Mouse (Mus musculus): ENCODE results near the gene Pgm2l1. TPM values are rescaled to one million over a fixed set of nuclear protein-coding genes. Genes with fewer than 3 reads are reported as not detected.

The Pgm2l1 gene
- polyA plus RNA-seq, 1 experiment from 2014 or later, result 9.2 TPM

DNA sequence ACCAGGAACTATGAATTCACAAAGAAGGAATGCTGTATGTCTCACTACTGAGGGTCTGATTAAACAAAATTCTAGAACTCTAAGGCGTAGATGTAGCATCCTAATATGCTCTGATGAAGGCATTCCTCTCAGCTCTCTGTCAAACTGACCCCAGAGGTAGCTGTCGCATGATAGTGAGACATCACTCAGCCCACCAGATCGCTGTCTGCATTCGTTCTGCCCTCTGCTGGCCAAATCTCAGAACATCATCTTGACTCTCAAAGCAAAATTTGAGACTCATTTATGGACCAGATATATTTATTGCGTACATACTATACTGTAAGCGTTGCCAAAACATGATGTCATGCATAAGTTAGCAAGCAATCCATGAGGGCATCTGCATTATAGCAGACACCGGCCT lies 39.6 kb upstream of the Pgm2l1 start:
- no peak overlapping the region for H3K27ac ChIP-seq (ENCODE audit: low read depth, low read length)
- H3K9ac ChIP-seq (ENCODE audit: low read length), result no peak overlapping the region
- no peak overlapping the region for H3K4me3 ChIP-seq (ENCODE audit: low read depth, low read length)
- H3K27me3 ChIP-seq (replicated peaks; ENCODE audit: control insufficient read depth, insufficient read depth, low read length), result no peaks in the 10 kb centered on the region
- no peak; the same call in 1 of the 2 replicates for ATAC-seq
- no peaks in the 10 kb centered on the region for H3K36me3 ChIP-seq (ENCODE audit: control insufficient read depth, insufficient read depth, low read length)
- no peaks in the 10 kb centered on the region for H3K4me1 ChIP-seq (ENCODE audit: control insufficient read depth, insufficient read depth, low read length)
- H3K9me3 ChIP-seq (replicated peaks; ENCODE audit: control insufficient read depth, low read length), result no peaks in the 10 kb centered on the region
- 23% methylated on average over 7 of the region's 7 CpGs for WGBS
- peak; percentile 64 for DNase-seq (ENCODE audit: low spot score)
- no peak overlapping the region for H3K4me2 ChIP-seq (ENCODE audit: low read length)

DNA sequence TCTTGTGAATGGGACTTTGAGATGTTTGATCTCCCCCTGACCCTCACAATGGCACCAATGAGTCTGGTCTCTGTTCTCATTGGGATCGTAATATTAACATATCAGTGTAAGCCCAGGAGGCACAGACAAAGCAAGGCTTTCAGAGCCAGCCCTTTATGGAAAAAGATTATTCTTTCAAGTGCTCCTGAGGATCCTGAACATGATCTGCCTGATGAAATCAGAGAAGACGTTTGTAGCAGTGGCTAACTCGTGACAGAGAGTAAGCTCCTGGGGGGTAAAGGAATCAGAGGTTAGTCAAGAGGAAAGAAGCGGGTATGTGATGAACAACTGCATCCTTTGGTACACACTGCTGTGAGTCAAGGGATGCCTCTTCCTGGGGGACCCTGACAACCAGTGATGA lies 37.0 kb upstream of the Pgm2l1 start:
- no peaks in the 10 kb centered on the region for H3K36me3 ChIP-seq (ENCODE audit: control insufficient read depth, insufficient read depth, low read length)
- no peak for DNase-seq (ENCODE audit: low spot score)
- ATAC-seq, result no peak
- no peaks in the 10 kb centered on the region for H3K9me3 ChIP-seq (replicated peaks; ENCODE audit: control insufficient read depth, low read length)
- no peak overlapping the region for H3K4me3 ChIP-seq (ENCODE audit: low read depth, low read length)
- 30% methylated on average over 4 of the region's 4 CpGs for WGBS
- H3K27me3 ChIP-seq (replicated peaks; ENCODE audit: control insufficient read depth, insufficient read depth, low read length), result no peaks in the 10 kb centered on the region
- no peak overlapping the region for H3K9ac ChIP-seq (ENCODE audit: low read length)
- H3K4me2 ChIP-seq (ENCODE audit: low read length), result no peak overlapping the region
- no peaks in the 10 kb centered on the region for H3K4me1 ChIP-seq (ENCODE audit: control insufficient read depth, insufficient read depth, low read length)
- no peak overlapping the region for H3K27ac ChIP-seq (ENCODE audit: low read depth, low read length)

DNA sequence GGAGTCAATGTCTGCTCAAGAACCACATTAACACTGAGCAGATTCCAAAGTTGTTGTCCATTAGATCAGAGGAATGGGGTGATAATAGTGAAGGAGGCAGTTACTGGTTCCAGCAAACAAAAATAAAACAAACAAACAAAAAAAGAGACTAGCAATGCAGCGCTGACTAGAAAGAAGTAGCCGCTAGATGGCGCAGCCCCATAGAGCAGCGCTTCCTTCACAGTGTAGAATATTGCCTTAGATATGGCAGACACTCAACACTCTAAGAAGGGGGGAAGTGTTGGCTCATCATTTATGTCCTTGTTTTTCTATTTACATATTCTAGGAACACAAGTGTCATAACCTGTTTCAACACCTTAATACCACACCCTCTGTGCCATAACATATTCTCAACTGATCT lies 36.4 kb upstream of the Pgm2l1 start:
- ATAC-seq (0 out of 2 replicates have a peak, but pooled peaks have one; percentile 50), DNase-seq (ENCODE audit: low spot score) (peak; percentile 77)
- WGBS, result 4% methylated on average over 4 of the region's 4 CpGs
- H3K27ac ChIP-seq (ENCODE audit: low read depth, low read length), result no peak overlapping the region
- H3K9me3 ChIP-seq (replicated peaks; ENCODE audit: control insufficient read depth, low read length), result no peaks in the 10 kb centered on the region
- H3K4me1 ChIP-seq (ENCODE audit: control insufficient read depth, insufficient read depth, low read length), result no peaks in the 10 kb centered on the region
- no peak overlapping the region for H3K9ac ChIP-seq (ENCODE audit: low read length)
- H3K27me3 ChIP-seq (replicated peaks; ENCODE audit: control insufficient read depth, insufficient read depth, low read length), result no peaks in the 10 kb centered on the region
- H3K4me3 ChIP-seq (ENCODE audit: low read depth, low read length), result no peak overlapping the region
- H3K36me3 ChIP-seq (ENCODE audit: control insufficient read depth, insufficient read depth, low read length), result no peaks in the 10 kb centered on the region
- H3K4me2 ChIP-seq (ENCODE audit: low read length), result no peak overlapping the region

DNA sequence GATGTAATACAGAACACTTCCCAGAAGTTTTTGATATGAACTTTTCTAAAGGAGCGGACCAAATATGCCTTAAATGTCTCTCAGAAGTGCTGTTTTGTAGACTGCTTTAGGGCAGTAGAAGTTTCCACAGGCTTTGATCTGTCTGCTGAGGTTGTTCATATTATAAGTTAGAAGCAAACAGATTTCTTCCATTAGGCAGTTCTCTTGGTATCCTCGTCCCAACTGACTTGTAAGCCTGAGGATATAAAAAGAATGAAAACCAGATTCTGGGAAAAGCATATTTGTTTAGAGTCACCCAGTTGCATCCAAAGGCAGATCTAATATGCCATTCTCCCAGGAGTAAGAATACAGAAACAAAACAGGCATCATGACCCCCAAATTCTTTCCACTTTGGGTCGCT lies 26.0 kb upstream of the Pgm2l1 start:
- H3K27me3 ChIP-seq (replicated peaks; ENCODE audit: control insufficient read depth, insufficient read depth, low read length), result no peaks in the 10 kb centered on the region
- no peaks in the 10 kb centered on the region for H3K4me1 ChIP-seq (ENCODE audit: control insufficient read depth, insufficient read depth, low read length)
- H3K4me3 ChIP-seq (ENCODE audit: low read depth, low read length), result no peak overlapping the region
- no peaks in the 10 kb centered on the region for H3K9me3 ChIP-seq (replicated peaks; ENCODE audit: control insufficient read depth, low read length)
- no peak for ATAC-seq
- 85% methylated on average over 3 of the region's 3 CpGs for WGBS
- no peak overlapping the region for H3K4me2 ChIP-seq (ENCODE audit: low read length)
- H3K27ac ChIP-seq (ENCODE audit: low read depth, low read length), result no peak overlapping the region
- no peak overlapping the region for H3K9ac ChIP-seq (ENCODE audit: low read length)
- no peaks in the 10 kb centered on the region for H3K36me3 ChIP-seq (ENCODE audit: control insufficient read depth, insufficient read depth, low read length)
- DNase-seq (ENCODE audit: low spot score), result no peak

DNA sequence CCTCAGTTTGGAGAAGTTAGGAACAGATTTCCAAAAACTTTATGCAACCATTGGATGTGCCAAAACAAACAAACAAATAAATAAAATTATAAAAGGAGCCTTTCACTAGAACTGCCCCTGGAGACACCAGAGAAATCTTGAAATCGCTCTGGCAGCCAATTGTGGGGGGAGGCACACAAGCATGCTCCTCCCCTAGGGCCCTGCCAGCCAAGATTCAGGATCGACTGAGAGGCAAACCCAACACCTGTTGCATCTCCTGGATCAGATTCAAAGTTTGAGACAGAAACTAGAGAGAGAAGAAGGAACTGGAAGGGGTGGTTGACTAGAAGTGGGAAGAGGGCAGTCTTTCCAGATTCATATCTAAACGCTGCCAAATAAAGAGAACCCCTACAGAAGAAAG lies 23.6 kb upstream of the Pgm2l1 start:
- Histone ChIP-seq H3K9ac (ENCODE audit: low read length) (no peak overlapping the region), H3K9me3 (replicated peaks; ENCODE audit: control insufficient read depth, low read length) (no peaks in the 10 kb centered on the region), H3K27ac (ENCODE audit: low read depth, low read length) (no peak overlapping the region), H3K4me1 (ENCODE audit: control insufficient read depth, insufficient read depth, low read length) (no peaks in the 10 kb centered on the region), H3K4me2 (ENCODE audit: low read length) (no peak overlapping the region), H3K4me3 (ENCODE audit: low read depth, low read length) (no peak overlapping the region), H3K27me3 (replicated peaks; ENCODE audit: control insufficient read depth, insufficient read depth, low read length) (no peaks in the 10 kb centered on the region), H3K36me3 (ENCODE audit: control insufficient read depth, insufficient read depth, low read length) (no peaks in the 10 kb centered on the region)
- ATAC-seq (no peak), DNase-seq (ENCODE audit: low spot score) (peak; percentile 28)
- WGBS, result 71% methylated on average over 3 of the region's 3 CpGs

DNA sequence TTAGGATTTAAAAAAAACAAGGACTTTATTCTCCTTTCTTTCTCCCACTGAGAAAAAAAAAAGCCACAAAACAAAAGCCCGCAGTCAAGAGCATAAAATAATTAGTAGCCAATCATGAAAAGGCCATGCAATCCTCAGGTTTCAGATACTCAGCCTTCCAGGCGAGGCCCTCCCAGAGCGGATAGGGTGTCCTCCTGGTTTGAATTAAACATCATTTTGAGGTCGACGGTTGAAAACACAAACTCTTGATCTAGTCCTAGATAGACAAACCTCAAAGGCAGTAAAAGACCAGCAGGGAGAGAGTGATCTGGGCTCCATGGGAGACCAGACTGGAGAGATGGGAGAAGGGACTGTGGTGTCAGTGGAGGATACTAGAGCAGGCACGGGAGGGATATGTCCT lies 22.3 kb upstream of the Pgm2l1 start:
- Histone ChIP-seq H3K27ac (ENCODE audit: low read depth, low read length) (no peak overlapping the region), H3K4me1 (ENCODE audit: control insufficient read depth, insufficient read depth, low read length) (no peaks in the 10 kb centered on the region), H3K27me3 (replicated peaks; ENCODE audit: control insufficient read depth, insufficient read depth, low read length) (no peaks in the 10 kb centered on the region), H3K9me3 (replicated peaks; ENCODE audit: control insufficient read depth, low read length) (no peaks in the 10 kb centered on the region), H3K4me3 (ENCODE audit: low read depth, low read length) (no peak overlapping the region), H3K4me2 (ENCODE audit: low read length) (no peak overlapping the region), H3K36me3 (ENCODE audit: control insufficient read depth, insufficient read depth, low read length) (no peaks in the 10 kb centered on the region), H3K9ac (ENCODE audit: low read length) (no peak overlapping the region)
- DNase-seq (ENCODE audit: low spot score) (no peak), ATAC-seq (no peak)
- 76% methylated on average over 6 of the region's 6 CpGs for WGBS

DNA sequence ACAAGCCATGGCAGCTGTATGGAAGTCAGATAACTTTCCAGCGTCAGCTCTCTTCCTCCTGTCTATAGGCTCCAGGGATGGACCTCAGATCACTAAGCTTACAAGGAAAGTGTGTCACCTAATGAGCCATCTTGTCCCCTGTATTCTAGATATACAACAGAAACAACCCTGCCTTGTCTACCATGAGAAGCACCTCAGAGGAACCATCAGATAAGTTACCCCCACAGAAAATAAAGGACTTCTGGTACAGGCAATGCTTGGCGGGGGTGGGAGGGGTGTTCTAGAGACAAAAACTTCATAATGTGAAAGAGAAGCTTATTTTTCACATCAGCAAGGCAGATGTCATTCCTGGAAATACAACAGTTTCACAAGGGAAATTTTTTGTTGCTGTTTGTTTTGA lies 21.1 kb upstream of the Pgm2l1 start:
- H3K9me3 ChIP-seq (replicated peaks; ENCODE audit: control insufficient read depth, low read length), result no peaks in the 10 kb centered on the region
- WGBS, result 93% methylated on average over 2 of the region's 2 CpGs

DNA sequence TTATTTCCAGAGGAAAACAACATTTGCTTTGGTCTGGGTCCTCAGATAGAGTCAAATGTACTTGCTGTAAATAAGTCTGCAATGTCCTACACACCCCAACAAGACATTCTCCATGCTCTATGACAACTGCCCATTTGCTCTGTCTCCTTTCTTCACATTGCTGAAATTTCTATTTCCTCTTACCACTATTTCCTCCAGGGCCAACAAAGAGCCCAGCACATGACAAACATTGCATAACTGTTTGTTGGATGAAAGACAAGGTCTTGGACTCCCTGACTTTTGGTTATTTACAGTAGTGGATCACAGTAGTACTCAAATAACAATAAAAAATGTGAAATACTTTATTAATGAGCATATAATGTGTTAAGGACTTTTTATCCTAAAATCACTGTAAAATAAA lies 19.3 kb upstream of the Pgm2l1 start:
- Histone ChIP-seq H3K4me2 (ENCODE audit: low read length) (no peak overlapping the region), H3K9me3 (replicated peaks; ENCODE audit: control insufficient read depth, low read length) (no peaks in the 10 kb centered on the region), H3K4me3 (ENCODE audit: low read depth, low read length) (no peak overlapping the region), H3K36me3 (ENCODE audit: control insufficient read depth, insufficient read depth, low read length) (no peaks in the 10 kb centered on the region), H3K27me3 (replicated peaks; ENCODE audit: control insufficient read depth, insufficient read depth, low read length) (no peaks in the 10 kb centered on the region), H3K27ac (ENCODE audit: low read depth, low read length) (no peak overlapping the region), H3K9ac (ENCODE audit: low read length) (no peak overlapping the region), H3K4me1 (ENCODE audit: control insufficient read depth, insufficient read depth, low read length) (no peaks in the 10 kb centered on the region)
- DNase-seq (ENCODE audit: low spot score), result no peak
- ATAC-seq, result no peak

More for the DNA sequence above, 21.1 kb upstream of the Pgm2l1 start:
- no peaks in the 10 kb centered on the region for H3K4me1 ChIP-seq (ENCODE audit: control insufficient read depth, insufficient read depth, low read length)
- H3K4me3 ChIP-seq (ENCODE audit: low read depth, low read length), result no peak overlapping the region
- H3K27me3 ChIP-seq (replicated peaks; ENCODE audit: control insufficient read depth, insufficient read depth, low read length), result no peaks in the 10 kb centered on the region
- no peaks in the 10 kb centered on the region for H3K36me3 ChIP-seq (ENCODE audit: control insufficient read depth, insufficient read depth, low read length)
- H3K9ac ChIP-seq (ENCODE audit: low read length), result no peak overlapping the region
- ATAC-seq (no peak), DNase-seq (ENCODE audit: low spot score) (no peak)
- H3K4me2 ChIP-seq (ENCODE audit: low read length), result no peak overlapping the region
- H3K27ac ChIP-seq (ENCODE audit: low read depth, low read length), result no peak overlapping the region

DNA sequence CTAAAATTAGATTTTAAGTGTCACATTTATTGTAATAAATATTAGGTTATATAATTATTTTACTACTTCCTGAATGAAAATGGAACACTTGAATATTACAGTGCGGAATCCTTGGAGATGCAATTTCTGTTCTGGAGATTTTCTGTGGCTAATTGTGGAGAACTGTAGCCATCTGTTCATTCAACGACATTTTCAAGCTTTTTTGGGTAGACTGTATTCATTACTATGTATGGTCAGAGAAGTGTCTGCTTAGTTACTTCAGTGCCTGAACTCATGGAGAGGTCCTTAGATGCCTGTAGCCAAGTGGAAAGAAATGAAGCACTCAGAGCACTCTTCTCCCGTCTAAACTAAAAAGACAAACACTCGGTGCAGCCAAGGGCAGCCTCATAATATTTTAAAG lies 12.9 kb upstream of the Pgm2l1 start:
- no peak for ATAC-seq
- no peak overlapping the region for H3K4me2 ChIP-seq (ENCODE audit: low read length)
- no peak overlapping the region for H3K27ac ChIP-seq (ENCODE audit: low read depth, low read length)
- H3K4me1 ChIP-seq (ENCODE audit: control insufficient read depth, insufficient read depth, low read length), result no peaks in the 10 kb centered on the region
- no peaks in the 10 kb centered on the region for H3K27me3 ChIP-seq (replicated peaks; ENCODE audit: control insufficient read depth, insufficient read depth, low read length)
- 83% methylated on average over 4 of the region's 4 CpGs for WGBS
- H3K36me3 ChIP-seq (ENCODE audit: control insufficient read depth, insufficient read depth, low read length), result no peaks in the 10 kb centered on the region
- no peaks in the 10 kb centered on the region for H3K9me3 ChIP-seq (replicated peaks; ENCODE audit: control insufficient read depth, low read length)
- no peak overlapping the region for H3K4me3 ChIP-seq (ENCODE audit: low read depth, low read length)
- no peak for DNase-seq (ENCODE audit: low spot score)
- no peak overlapping the region for H3K9ac ChIP-seq (ENCODE audit: low read length)

Measured in forebrain, embryonic 14.5 days (tissue).